In genomic region chr5:74994947-74995346, GRCm38 (mm10) we compare ENCODE assay signal across 10 mouse cellular contexts. TPM values are rescaled to one million over a fixed set of nuclear protein-coding genes. Genes with fewer than 3 reads are reported as not detected.
DNase-seq lines count a peak whose midpoint lies in the region; TF ChIP-seq lines count a peak whose summit lies in the region.
"Had no signal": no experiment of that assay in that cellular context is flagged by ENCODE, and none has a peak within 500 bp of the region (broad histone marks: within the 10 kb centered on the region; RNA-seq: fewer than 3 reads in every experiment).

No protein-coding gene starts in this region.

- no peak for TF ChIP-seq CTCF in brain, embryonic 14.5 days (IDR thresholded peaks at IDR 0.05; ENCODE audit: borderline replicate concordance, extremely low read depth, insufficient read depth, insufficient read length)

- DNase-seq in kidney, adult 11 months = peak; percentile 13
- no peak for DNase-seq in kidney, adult 8-10 months
- DNase-seq in Muller cell, postnatal 12 days (ENCODE audit: inconsistent ontology term) = peak; percentile 23
- DNase-seq in brain, embryonic 14.5 days (ENCODE audit: low read depth) = peak; percentile 95
- DNase-seq in layer of hippocampus, adult 8-10 months (ENCODE audit: low spot score in 2 of 2) = peak; percentile 17 to 57
- DNase-seq in ovary, adult 18-20 months (ENCODE audit: low spot score) = no peak
- no peak for DNase-seq in cerebellum, adult 11 months
- DNase-seq: adrenal gland, postnatal 10 days; cerebellum, adult 9-10 months; liver had no signal

- TF ChIP-seq POLR2A in brain, embryonic 14.5 days (IDR thresholded peaks at IDR 0.05; ENCODE audit: borderline replicate concordance, extremely low read depth, insufficient read depth, insufficient read length, poor library complexity, severe bottlenecking) = no peak

RNA-seq across cellular contexts. Expression of gene Chic2, which starts 49.6 kb away (rescaled TPM):
- polyA plus RNA-seq in brain, embryonic 14.5 days (2012; rRNA removed) = 27.9 and 31.6 TPM in 2 replicates
- 10 to 100 TPM; 17.7 to 23.0 (median 20.5) TPM for total RNA-seq in layer of hippocampus, adult 8-10 months (2022)

Comparison
In these comparisons a context has a peak if more than half of its experiments do, and no peak if none do; other contexts are left out.
1. DNase-seq: peak in kidney, adult 11 months (single experiment), Muller cell, postnatal 12 days (single experiment), brain, embryonic 14.5 days (single experiment) and layer of hippocampus, adult 8-10 months (2 of 2); none in kidney, adult 8-10 months (0 of 2), ovary, adult 18-20 months (single experiment) and cerebellum, adult 11 months (single experiment).